Mouse (Mus musculus) embryonic facial prominence, embryonic 15.5 days (tissue): ENCODE measurements at regions not wholly inside any gene's neighbourhood (a gene's known extent, or its start where the extent isn't known, plus 50 kb on each side); places are given as distances from the start of the nearest gene placed in this dataset.

Source experiments
- ATAC-seq: fragments of 200-750 bp; cut with Nextera tagmentation; 2 replicates; pipeline ENCODE4 v1.8.0; 2017; ENCODE audit warnings: low read depth, moderate TSS enrichment; ENCODE audit not compliant: insufficient number of reproducible peaks, low FRiP score, low TSS enrichment
- H3K27ac ChIP-seq: fragments of 300-500 bp; sonication (generic); replicated peaks from 2 replicates; pipeline ENCODE4 v1.5.1; 2015; ENCODE audit warnings: mild to moderate bottlenecking, inconsistent platforms
- H3K27me3 ChIP-seq: fragments of 300-500 bp; sonication (generic); 2 replicates; pipeline ENCODE4 v1.6.1; 2015; ENCODE audit warnings: inconsistent platforms
- H3K36me3 ChIP-seq: fragments of 300-500 bp; sonication (generic); 2 replicates; pipeline ENCODE4 v1.6.1; 2015; ENCODE audit warnings: mild to moderate bottlenecking, inconsistent platforms
- H3K4me1 ChIP-seq: fragments of 300-500 bp; sonication (generic); 2 replicates; pipeline ENCODE4 v1.6.1; 2015; ENCODE audit warnings: inconsistent platforms
- H3K4me2 ChIP-seq: fragments of 300-500 bp; sonication (generic); replicated peaks from 2 replicates; pipeline ENCODE4 v1.6.1; 2015; ENCODE audit warnings: mild to moderate bottlenecking, inconsistent platforms
- H3K4me3 ChIP-seq: fragments of 300-500 bp; sonication (generic); replicated peaks from 2 replicates; pipeline ENCODE4 v1.5.1; 2015; ENCODE audit warnings: mild to moderate bottlenecking, inconsistent platforms
- H3K9ac ChIP-seq: fragments of 300-500 bp; sonication (generic); 2 replicates; pipeline ENCODE4 v1.6.1; 2015; ENCODE audit warnings: inconsistent platforms
- H3K9me3 ChIP-seq: fragments of 300-500 bp; sonication (generic); replicated peaks from 2 replicates; pipeline ENCODE4 v1.6.1; 2016; ENCODE audit warnings: inconsistent platforms
- WGBS: fragments of 180-500 bp; shearing (Covaris S2); methylation state at CpG from one replicate; pipeline ENCODE4 v1.1.7; 2015; 5-methylcytosine and 5-hydroxymethylcytosine counted together

DNA sequence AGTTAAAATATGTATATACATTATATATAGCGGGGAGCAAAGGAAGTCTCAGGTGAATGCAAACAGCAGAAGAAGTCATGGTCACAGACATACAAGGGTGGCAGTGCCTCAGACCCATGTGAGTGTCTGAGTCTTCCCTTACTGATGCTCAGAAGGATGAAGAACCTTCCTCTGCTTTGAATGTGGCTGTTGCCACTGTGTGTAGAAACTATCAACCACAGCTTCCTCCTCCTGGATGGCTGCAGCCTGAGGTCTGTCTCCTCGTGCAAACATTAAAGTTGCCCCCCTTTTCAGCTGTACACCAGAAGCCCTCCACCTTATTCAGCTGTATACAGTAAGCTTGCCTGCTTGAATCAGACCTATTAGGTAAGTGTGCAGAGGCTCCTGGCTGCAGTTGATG is 79.4 kb upstream of the Tspan5 start:
- Histone ChIP-seq H3K4me3 (no peak overlapping the region), H3K9me3 (no peaks in the 10 kb centered on the region), H3K9ac (no peak overlapping the region), H3K4me1 (no peaks in the 10 kb centered on the region), H3K27me3 (no peaks in the 10 kb centered on the region), H3K36me3 (no peaks in the 10 kb centered on the region), H3K27ac (no peak overlapping the region), H3K4me2 (no peak overlapping the region)
- 83% methylated on average over 2 of the region's 2 CpGs for WGBS
- ATAC-seq: no peak

DNA sequence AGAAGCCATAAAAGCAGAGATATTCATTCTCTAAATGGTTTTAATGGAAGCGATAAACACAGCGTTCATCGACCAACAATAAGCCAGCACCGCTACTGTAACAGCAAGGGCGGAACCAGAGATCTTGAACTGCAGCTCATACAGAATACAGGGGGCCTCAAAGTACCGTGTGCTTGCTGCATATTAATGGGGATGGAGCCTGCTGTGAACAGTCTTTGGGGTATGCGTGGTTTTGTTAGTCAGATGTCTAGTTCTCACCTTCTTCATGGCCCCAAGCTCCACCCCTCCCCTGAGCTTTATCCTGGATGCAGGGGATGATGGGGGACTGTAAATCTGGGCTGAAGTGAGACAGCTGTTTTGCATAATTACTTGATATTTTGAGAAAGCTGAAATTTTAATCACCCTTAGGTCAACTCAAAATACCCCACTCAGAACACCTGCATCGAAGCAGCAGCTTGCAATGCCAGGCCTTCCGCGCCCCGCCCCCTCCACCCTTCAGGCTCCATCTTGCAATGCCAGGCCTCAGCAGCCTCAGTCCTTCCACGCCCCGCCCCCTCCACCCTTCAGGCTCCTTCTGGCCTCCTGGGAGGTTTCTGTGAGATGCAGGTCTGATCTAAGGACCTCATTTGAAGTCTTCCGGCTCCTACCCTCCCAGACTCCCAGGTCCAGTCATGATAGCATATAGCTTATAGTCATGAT is 73.5 kb upstream of the Tspan5 start:
- Histone ChIP-seq H3K27me3 (no peaks in the 10 kb centered on the region), H3K9me3 (no peaks in the 10 kb centered on the region), H3K4me3 (no peak overlapping the region), H3K36me3 (no peaks in the 10 kb centered on the region), H3K27ac (no peak overlapping the region), H3K4me1 (no peaks in the 10 kb centered on the region), H3K9ac (no peak overlapping the region), H3K4me2 (no peak overlapping the region)
- no peak for ATAC-seq
- 82% methylated on average over 14 of the region's 14 CpGs for WGBS

GRCm38 (mm10) chr3:138675881-138676280 is 66.1 kb upstream of the Tspan5 start:
- Histone ChIP-seq H3K27ac (no peak overlapping the region), H3K36me3 (no peaks in the 10 kb centered on the region)
- 50% methylated on average over 2 of the region's 2 CpGs for WGBS

DNA sequence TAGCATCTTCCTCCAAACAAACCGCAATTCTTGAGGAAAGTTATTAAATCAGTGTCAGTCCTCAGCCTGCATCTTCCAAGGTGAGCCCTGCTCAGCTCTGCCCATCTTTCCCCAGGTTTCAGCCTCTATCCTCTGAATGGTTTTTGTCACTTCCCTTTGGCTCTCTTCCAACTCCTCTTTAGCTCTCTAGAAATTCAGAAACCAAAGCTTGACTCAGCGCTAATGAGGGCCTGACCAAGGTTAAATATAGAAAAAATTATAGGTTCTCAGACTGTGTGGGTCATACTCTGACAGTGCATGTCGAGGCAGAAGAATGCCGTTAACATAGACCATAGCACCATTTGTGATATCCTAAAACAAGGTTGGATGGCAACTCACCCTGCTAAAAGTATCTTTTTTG is 63.6 kb upstream of the Tspan5 start:
- ATAC-seq: no peak
- H3K27ac ChIP-seq: no peak overlapping the region
- 66% methylated on average over 4 of the region's 4 CpGs for WGBS
- no peak overlapping the region for H3K4me3 ChIP-seq
- no peaks in the 10 kb centered on the region for H3K36me3 ChIP-seq
- H3K4me2 ChIP-seq: no peak overlapping the region
- no peak overlapping the region for H3K9ac ChIP-seq
- H3K9me3 ChIP-seq: no peaks in the 10 kb centered on the region
- H3K4me1 ChIP-seq: no peaks in the 10 kb centered on the region
- H3K27me3 ChIP-seq: no peaks in the 10 kb centered on the region

More at GRCm38 (mm10) chr3:138675881-138676280, 66.1 kb upstream of the Tspan5 start:
- Histone ChIP-seq H3K27me3 (no peaks in the 10 kb centered on the region), H3K9me3 (no peaks in the 10 kb centered on the region), H3K9ac (no peak overlapping the region), H3K4me3 (no peak overlapping the region), H3K4me2 (no peak overlapping the region), H3K4me1 (no peaks in the 10 kb centered on the region)
- no peak for ATAC-seq

GRCm38 (mm10) chr3:138686636-138687230 is 55.3 kb upstream of the Tspan5 start:
- H3K27me3 ChIP-seq: no peaks in the 10 kb centered on the region
- H3K4me2 ChIP-seq: no peak overlapping the region
- H3K9me3 ChIP-seq: no peaks in the 10 kb centered on the region
- no peak overlapping the region for H3K9ac ChIP-seq
- H3K27ac ChIP-seq: no peak overlapping the region
- H3K4me1 ChIP-seq: no peaks in the 10 kb centered on the region
- WGBS: 51% methylated on average over 11 of the region's 11 CpGs
- H3K4me3 ChIP-seq: no peak overlapping the region
- no peak for ATAC-seq
- no peaks in the 10 kb centered on the region for H3K36me3 ChIP-seq

GRCm38 (mm10) chr3:138688606-138689005 is 53.4 kb upstream of the Tspan5 start:
- 87% methylated on average over 5 of the region's 5 CpGs for WGBS
- Histone ChIP-seq H3K36me3 (no peaks in the 10 kb centered on the region), H3K4me1 (no peaks in the 10 kb centered on the region), H3K4me2 (no peak overlapping the region), H3K27ac (no peak overlapping the region), H3K9ac (no peak overlapping the region), H3K27me3 (no peaks in the 10 kb centered on the region), H3K9me3 (no peaks in the 10 kb centered on the region), H3K4me3 (no peak overlapping the region)
- no peak for ATAC-seq
